Mouse (Mus musculus): ENCODE measurements around the gene Fbxo36. TPM values are rescaled to one million over a fixed set of nuclear protein-coding genes. Genes with fewer than 3 reads are reported as not detected.

The Fbxo36 gene
- polyA plus RNA-seq, 1 experiment = not detected

- WGBS = 78% methylated on average over 6 of the region's 6 CpGs
- TF ChIP-seq POLR2A (IDR thresholded peaks at IDR 0.05; ENCODE audit: insufficient read depth, low read depth, low read length) = no peak
- TF ChIP-seq CTCF (IDR thresholded peaks at IDR 0.05; ENCODE audit: insufficient read depth, low read depth, low read length) = no peak
- H3K27ac ChIP-seq (ENCODE audit: insufficient read depth, low read depth, low read length) = no peak overlapping the region
- H3K4me1 ChIP-seq (ENCODE audit: control insufficient read depth, insufficient read depth, low read length) = no peaks in the 10 kb centered on the region
- H3K4me3 ChIP-seq (ENCODE audit: insufficient read depth, low read depth, low read length) = no peak overlapping the region
These were observed 84.5 kb downstream of the Fbxo36 start for GRCm38 (mm10) chr1:84924134-84924533.

- no peak for TF ChIP-seq POLR2A (IDR thresholded peaks at IDR 0.05; ENCODE audit: insufficient read depth, low read depth, low read length)
- TF ChIP-seq CTCF (IDR thresholded peaks at IDR 0.05; ENCODE audit: insufficient read depth, low read depth, low read length) = no peak
- Histone ChIP-seq H3K4me3 (ENCODE audit: insufficient read depth, low read depth, low read length) (no peak overlapping the region), H3K27ac (ENCODE audit: insufficient read depth, low read depth, low read length) (no peak overlapping the region), H3K4me1 (ENCODE audit: control insufficient read depth, insufficient read depth, low read length) (no peaks in the 10 kb centered on the region)
- WGBS = 83% methylated on average over 9 of the region's 9 CpGs
These were observed 86.0 kb downstream of the Fbxo36 start for GRCm38 (mm10) chr1:84925599-84925998.

GRCm38 (mm10) chr1:84933472-84934150 is 94.0 kb downstream of the Fbxo36 start:
- Histone ChIP-seq H3K27ac (ENCODE audit: insufficient read depth, low read depth, low read length) (peak overlapping the region; percentile 72), H3K4me1 (ENCODE audit: control insufficient read depth, insufficient read depth, low read length) (peaks cover 7% of the 10 kb centered on the region), H3K4me3 (ENCODE audit: insufficient read depth, low read depth, low read length) (peak overlapping the region; percentile 65)
- WGBS = 7% methylated on average over 22 of the region's 22 CpGs
- TF ChIP-seq POLR2A (IDR thresholded peaks at IDR 0.05; ENCODE audit: insufficient read depth, low read depth, low read length) (no peak), CTCF (IDR thresholded peaks at IDR 0.05; ENCODE audit: insufficient read depth, low read depth, low read length) (peak; percentile 65)

- WGBS = under 1% methylated on average over 12 of the region's 12 CpGs
- TF ChIP-seq POLR2A (IDR thresholded peaks at IDR 0.05; ENCODE audit: insufficient read depth, low read depth, low read length) (no peak), CTCF (IDR thresholded peaks at IDR 0.05; ENCODE audit: insufficient read depth, low read depth, low read length) (no peak)
- Histone ChIP-seq H3K27ac (ENCODE audit: insufficient read depth, low read depth, low read length) (peak overlapping the region; percentile 72), H3K4me1 (ENCODE audit: control insufficient read depth, insufficient read depth, low read length) (peaks cover 7% of the 10 kb centered on the region), H3K4me3 (ENCODE audit: insufficient read depth, low read depth, low read length) (peak overlapping the region; percentile 65)
These were observed 94.5 kb downstream of the Fbxo36 start for GRCm38 (mm10) chr1:84934151-84934502.

- Histone ChIP-seq H3K4me3 (ENCODE audit: insufficient read depth, low read depth, low read length) (peak within 1 kb of the TSS; percentile 65), H3K4me1 (ENCODE audit: control insufficient read depth, insufficient read depth, low read length) (peaks cover 7% of the 10 kb centered on the region), H3K27ac (ENCODE audit: insufficient read depth, low read depth, low read length) (peak within 1 kb of the TSS; percentile 72)
- TF ChIP-seq POLR2A (IDR thresholded peaks at IDR 0.05; ENCODE audit: insufficient read depth, low read depth, low read length) = peak; percentile 38; the same call in 1 of the 2 replicates
- no peak for TF ChIP-seq CTCF (IDR thresholded peaks at IDR 0.05; ENCODE audit: insufficient read depth, low read depth, low read length)
- WGBS = under 1% methylated on average over 59 of the region's 59 CpGs
These were observed 95.1 kb downstream of the Fbxo36 start, which contains the start of gene Slc16a14 for GRCm38 (mm10) chr1:84934503-84935333. TSS of gene Slc16a14 (minus strand) at chr1:84935134.

GRCm38 (mm10) chr1:84935668-84936067 is 96.0 kb downstream of the Fbxo36 start:
- TF ChIP-seq CTCF (IDR thresholded peaks at IDR 0.05; ENCODE audit: insufficient read depth, low read depth, low read length) (no peak), POLR2A (IDR thresholded peaks at IDR 0.05; ENCODE audit: insufficient read depth, low read depth, low read length) (no peak)
- WGBS = 24% methylated on average over 9 of the region's 9 CpGs
- Histone ChIP-seq H3K4me3 (ENCODE audit: insufficient read depth, low read depth, low read length) (no peak overlapping the region), H3K4me1 (ENCODE audit: control insufficient read depth, insufficient read depth, low read length) (peaks cover 7% of the 10 kb centered on the region), H3K27ac (ENCODE audit: insufficient read depth, low read depth, low read length) (no peak overlapping the region)

GRCm38 (mm10) chr1:84936716-84937510 is 97.3 kb downstream of the Fbxo36 start:
- WGBS = 93% methylated on average over 19 of the region's 19 CpGs
- no peak overlapping the region for H3K27ac ChIP-seq (ENCODE audit: insufficient read depth, low read depth, low read length)
- TF ChIP-seq CTCF (IDR thresholded peaks at IDR 0.05; ENCODE audit: insufficient read depth, low read depth, low read length) = no peak
- no peak for TF ChIP-seq POLR2A (IDR thresholded peaks at IDR 0.05; ENCODE audit: insufficient read depth, low read depth, low read length)

GRCm38 (mm10) chr1:84939466-84939865 is 99.8 kb downstream of the Fbxo36 start:
- no peak overlapping the region for H3K27ac ChIP-seq (ENCODE audit: insufficient read depth, low read depth, low read length)
- 90% methylated on average over 4 of the region's 4 CpGs for WGBS
- TF ChIP-seq POLR2A (IDR thresholded peaks at IDR 0.05; ENCODE audit: insufficient read depth, low read depth, low read length) (no peak), CTCF (IDR thresholded peaks at IDR 0.05; ENCODE audit: insufficient read depth, low read depth, low read length) (no peak)
- peaks cover 3% of the 10 kb centered on the region; the same call in 1 of the 2 replicates for H3K4me1 ChIP-seq (ENCODE audit: control insufficient read depth, insufficient read depth, low read length)
- no peak overlapping the region for H3K4me3 ChIP-seq (ENCODE audit: insufficient read depth, low read depth, low read length)

More at GRCm38 (mm10) chr1:84936716-84937510, 97.3 kb downstream of the Fbxo36 start:
- Histone ChIP-seq H3K4me1 (ENCODE audit: control insufficient read depth, insufficient read depth, low read length) (peaks cover 7% of the 10 kb centered on the region), H3K4me3 (ENCODE audit: insufficient read depth, low read depth, low read length) (no peak overlapping the region)

All from olfactory bulb, adult 2 months (tissue).